Mouse (Mus musculus): ENCODE results near the gene Stx7. TPM values are rescaled to one million over a fixed set of nuclear protein-coding genes. Genes with fewer than 3 reads are reported as not detected.

The Stx7 gene
- polyA plus RNA-seq, 1 experiment from 2014 or later = 388 TPM

DNA sequence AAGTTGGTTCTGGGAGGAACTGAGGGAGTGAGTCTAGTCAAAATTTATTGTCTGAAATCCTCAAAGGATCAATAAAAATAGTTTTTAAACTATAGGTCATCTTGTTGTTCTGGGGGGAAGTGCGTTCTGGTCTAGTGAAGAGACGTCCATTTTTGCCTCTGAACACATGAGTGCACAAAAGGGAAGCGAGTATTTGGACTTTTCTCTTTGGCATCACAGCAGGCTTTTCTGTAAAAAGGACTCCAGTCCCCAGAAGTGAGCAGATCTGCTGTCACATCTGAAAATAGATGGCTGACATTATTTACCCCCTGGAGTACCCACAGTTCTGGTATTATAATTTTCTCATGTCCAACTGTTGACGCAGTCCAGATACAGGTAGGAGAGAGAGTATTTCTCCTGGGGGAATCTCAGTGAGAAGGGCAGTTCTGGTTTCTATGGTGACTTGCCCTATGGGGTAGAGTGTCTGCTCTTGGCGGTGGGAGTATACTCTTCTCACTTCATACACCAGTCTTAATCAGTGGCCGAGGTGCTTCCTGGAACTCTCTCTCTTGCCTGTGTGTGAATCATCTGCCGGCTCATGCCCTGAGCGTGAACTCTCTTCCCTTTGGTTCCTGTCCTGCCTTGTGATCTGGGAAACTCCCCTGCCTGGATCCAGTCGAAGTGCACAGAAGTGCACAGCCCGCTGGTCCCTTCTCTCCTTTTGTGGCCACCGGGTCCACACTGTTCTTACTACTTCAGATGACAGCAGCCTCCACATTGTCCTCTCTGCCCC lies 15.2 kb downstream of the Stx7 start:
- peaks cover 4% of the 10 kb centered on the region; the same call in 1 of the 2 replicates for H3K36me3 ChIP-seq (ENCODE audit: control insufficient read depth, insufficient read depth, low read length)
- H3K4me3 ChIP-seq (ENCODE audit: low read depth, low read length) = no peak overlapping the region
- ATAC-seq = peak; percentile 20; the same call in 1 of the 2 replicates
- 32% methylated on average over 11 of the region's 11 CpGs for WGBS
- H3K27me3 ChIP-seq (ENCODE audit: control insufficient read depth, insufficient read depth, low read depth, low read length) = no peaks in the 10 kb centered on the region
- H3K4me2 ChIP-seq (ENCODE audit: low read length) = no peak overlapping the region
- H3K27ac ChIP-seq (ENCODE audit: low read length) = no peak overlapping the region
- peaks cover 19% of the 10 kb centered on the region for H3K4me1 ChIP-seq (ENCODE audit: control insufficient read depth, insufficient read depth, low read length)
- no peaks in the 10 kb centered on the region for H3K9me3 ChIP-seq (replicated peaks; ENCODE audit: control insufficient read depth, low read length, poor library complexity, severe bottlenecking)
- no peak overlapping the region for H3K9ac ChIP-seq (ENCODE audit: low read depth, low read length)

DNA sequence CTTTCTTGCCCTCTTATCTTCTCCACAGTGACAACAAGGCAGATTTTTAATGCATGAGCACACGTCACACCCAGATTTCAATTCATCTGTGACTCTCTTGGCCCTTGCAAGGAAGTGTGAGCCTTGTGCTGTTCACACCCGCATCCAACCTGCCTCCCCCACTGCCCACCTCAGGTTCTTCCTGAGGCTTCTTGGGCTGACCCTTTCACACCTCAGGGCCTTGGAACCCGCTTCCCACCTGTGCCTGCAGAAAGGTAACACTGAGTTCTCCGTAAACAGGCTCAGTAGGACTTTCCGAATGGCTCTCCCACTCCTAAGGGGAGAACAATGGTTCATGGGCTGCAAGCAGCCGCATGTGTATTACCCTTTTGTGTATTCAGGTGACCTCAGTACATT lies 15.8 kb downstream of the Stx7 start:
- no peak; the same call in 1 of the 2 replicates for ATAC-seq

DNA sequence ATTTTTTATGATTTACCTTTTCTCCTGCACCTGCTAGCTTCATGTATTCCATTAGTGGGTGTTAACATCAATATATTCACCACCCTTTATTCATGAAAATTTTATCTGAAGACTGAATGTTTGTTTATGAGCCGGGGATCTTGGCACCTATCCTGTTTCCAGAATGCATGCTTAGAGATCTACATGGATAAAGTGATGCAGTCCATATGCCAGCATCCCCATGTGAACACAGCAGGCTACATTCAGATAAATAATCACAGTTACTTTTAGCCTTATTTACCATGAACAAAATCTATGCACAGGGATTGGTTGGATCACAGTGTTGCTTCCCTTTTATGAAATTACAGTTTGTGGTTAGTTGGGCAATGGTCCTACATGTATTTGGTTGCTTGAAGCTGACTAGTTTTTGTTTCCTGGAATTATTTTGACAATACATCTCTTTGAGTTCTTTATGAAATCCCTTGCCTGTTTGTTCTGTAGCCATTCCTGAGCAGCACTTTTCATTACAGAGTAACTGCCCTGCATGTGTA lies 16.5 kb downstream of the Stx7 start:
- Histone ChIP-seq H3K9ac (ENCODE audit: low read depth, low read length) (no peak overlapping the region), H3K4me1 (ENCODE audit: control insufficient read depth, insufficient read depth, low read length) (peaks cover 19% of the 10 kb centered on the region), H3K27ac (ENCODE audit: low read length) (no peak overlapping the region), H3K36me3 (ENCODE audit: control insufficient read depth, insufficient read depth, low read length) (no peaks in the 10 kb centered on the region), H3K27me3 (ENCODE audit: control insufficient read depth, insufficient read depth, low read depth, low read length) (no peaks in the 10 kb centered on the region), H3K4me3 (ENCODE audit: low read depth, low read length) (no peak overlapping the region), H3K9me3 (replicated peaks; ENCODE audit: control insufficient read depth, low read length, poor library complexity, severe bottlenecking) (no peaks in the 10 kb centered on the region), H3K4me2 (ENCODE audit: low read length) (no peak overlapping the region)
- 57% methylated on average over 1 of the region's 1 CpGs for WGBS
- no peak for ATAC-seq

More for the DNA sequence above, 15.8 kb downstream of the Stx7 start:
- H3K4me1 ChIP-seq (ENCODE audit: control insufficient read depth, insufficient read depth, low read length) = peaks cover 19% of the 10 kb centered on the region
- 0 out of 2 replicates have a peak overlapping the region, but pooled peaks have one; percentile 20 for H3K9ac ChIP-seq (ENCODE audit: low read depth, low read length)
- H3K36me3 ChIP-seq (ENCODE audit: control insufficient read depth, insufficient read depth, low read length) = no peaks in the 10 kb centered on the region
- H3K27ac ChIP-seq (ENCODE audit: low read length) = no peak overlapping the region
- no peak overlapping the region for H3K4me3 ChIP-seq (ENCODE audit: low read depth, low read length)
- H3K9me3 ChIP-seq (replicated peaks; ENCODE audit: control insufficient read depth, low read length, poor library complexity, severe bottlenecking) = no peaks in the 10 kb centered on the region
- no peaks in the 10 kb centered on the region for H3K27me3 ChIP-seq (ENCODE audit: control insufficient read depth, insufficient read depth, low read depth, low read length)
- H3K4me2 ChIP-seq (ENCODE audit: low read length) = no peak overlapping the region
- whole genome bisulfite sequencing = 53% methylated on average over 6 of the region's 6 CpGs

DNA sequence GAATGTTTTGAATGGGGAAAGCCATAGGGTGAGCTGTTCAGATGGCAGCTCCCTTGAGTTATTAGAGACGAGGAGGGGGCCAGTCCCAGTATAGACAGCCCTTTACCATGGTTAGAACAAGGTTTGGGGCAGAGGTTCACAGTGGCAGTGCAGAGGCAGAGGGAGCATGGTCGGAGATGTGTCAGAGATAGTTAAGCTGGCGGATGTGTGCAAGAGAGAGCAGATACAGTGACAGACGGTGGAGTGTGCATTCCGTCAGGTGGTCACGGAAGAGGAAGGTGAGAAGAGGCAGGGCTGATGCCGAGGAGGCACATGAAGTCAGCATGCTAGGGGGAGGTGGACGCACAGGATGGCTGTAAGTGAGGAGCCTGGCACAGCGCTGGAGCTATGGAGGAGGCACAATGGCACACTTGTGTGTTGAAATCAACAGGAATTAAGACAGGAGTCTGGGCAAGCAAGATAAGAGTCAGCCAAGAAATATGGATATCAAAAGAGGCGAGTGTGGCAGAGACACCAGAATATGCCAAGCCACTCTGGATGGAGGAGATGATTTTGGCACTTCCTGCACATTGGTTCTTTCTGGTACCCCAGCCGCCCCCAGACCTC lies 19.0 kb downstream of the Stx7 start:
- 89% methylated on average over 11 of the region's 11 CpGs for WGBS
- H3K4me1 ChIP-seq (ENCODE audit: control insufficient read depth, insufficient read depth, low read length) = peaks cover 19% of the 10 kb centered on the region
- ATAC-seq = no peak
- H3K9me3 ChIP-seq (replicated peaks; ENCODE audit: control insufficient read depth, low read length, poor library complexity, severe bottlenecking) = no peaks in the 10 kb centered on the region
- no peak overlapping the region for H3K4me2 ChIP-seq (ENCODE audit: low read length)
- no peaks in the 10 kb centered on the region for H3K27me3 ChIP-seq (ENCODE audit: control insufficient read depth, insufficient read depth, low read depth, low read length)
- no peak overlapping the region for H3K4me3 ChIP-seq (ENCODE audit: low read depth, low read length)
- H3K27ac ChIP-seq (ENCODE audit: low read length) = no peak overlapping the region
- no peak overlapping the region for H3K9ac ChIP-seq (ENCODE audit: low read depth, low read length)
- H3K36me3 ChIP-seq (ENCODE audit: control insufficient read depth, insufficient read depth, low read length) = no peaks in the 10 kb centered on the region

DNA sequence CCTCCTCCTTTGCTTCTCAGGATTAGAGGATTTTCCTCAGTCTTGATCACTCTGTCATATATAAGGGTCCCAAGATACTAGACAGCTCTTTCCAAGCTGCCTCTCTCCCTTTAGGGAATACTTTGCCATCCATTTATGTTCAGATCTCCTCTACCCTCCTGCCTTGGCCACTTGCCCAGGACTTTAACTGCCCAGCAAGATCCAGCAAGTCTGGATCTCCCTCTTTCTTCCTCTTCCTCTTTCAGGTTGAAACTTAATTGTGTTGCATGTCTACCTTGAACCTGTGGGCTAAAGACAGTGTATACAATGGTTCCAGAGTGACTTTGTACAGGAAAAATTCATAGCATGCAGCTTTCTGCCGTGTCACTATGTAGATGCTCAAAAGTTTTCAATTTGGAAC lies 19.8 kb downstream of the Stx7 start:
- H3K4me3 ChIP-seq (ENCODE audit: low read depth, low read length) = no peak overlapping the region
- ATAC-seq = no peak
- H3K4me1 ChIP-seq (ENCODE audit: control insufficient read depth, insufficient read depth, low read length) = peaks cover 18% of the 10 kb centered on the region
- WGBS = 95% methylated on average over 1 of the region's 1 CpGs
- no peak overlapping the region for H3K27ac ChIP-seq (ENCODE audit: low read length)
- H3K4me2 ChIP-seq (ENCODE audit: low read length) = no peak overlapping the region
- H3K9me3 ChIP-seq (replicated peaks; ENCODE audit: control insufficient read depth, low read length, poor library complexity, severe bottlenecking) = no peaks in the 10 kb centered on the region
- H3K9ac ChIP-seq (ENCODE audit: low read depth, low read length) = no peak overlapping the region
- H3K36me3 ChIP-seq (ENCODE audit: control insufficient read depth, insufficient read depth, low read length) = no peaks in the 10 kb centered on the region
- H3K27me3 ChIP-seq (ENCODE audit: control insufficient read depth, insufficient read depth, low read depth, low read length) = no peaks in the 10 kb centered on the region

DNA sequence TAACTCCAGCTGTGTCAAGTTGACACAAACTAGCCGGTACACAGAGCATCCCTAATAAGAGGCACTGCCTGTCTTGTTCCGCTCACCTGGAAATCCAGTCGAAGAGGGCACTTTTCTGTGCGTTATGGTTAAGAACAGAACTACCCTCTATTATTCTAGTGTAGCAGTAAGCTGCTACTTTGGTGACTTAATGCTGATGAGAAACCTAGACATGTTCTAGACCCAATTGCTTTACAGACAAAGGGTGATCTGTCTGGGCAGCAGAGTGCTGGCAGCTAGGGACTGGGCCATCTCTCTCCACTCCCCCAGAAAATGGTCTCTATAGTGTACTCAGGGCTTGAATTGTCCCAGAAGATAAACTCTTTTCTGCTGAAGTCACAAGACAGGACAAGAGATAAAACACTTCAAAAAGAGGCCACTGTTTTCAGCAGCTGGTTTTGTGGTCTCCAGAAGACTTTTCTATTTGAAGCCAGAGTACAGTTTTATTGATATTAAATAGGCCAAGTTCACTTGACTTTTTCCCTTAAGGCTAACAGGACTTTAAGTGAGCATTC lies 22.9 kb downstream of the Stx7 start:
- H3K4me1 ChIP-seq (ENCODE audit: control insufficient read depth, insufficient read depth, low read length) = no peaks in the 10 kb centered on the region
- no peak overlapping the region for H3K9ac ChIP-seq (ENCODE audit: low read depth, low read length)
- no peak overlapping the region for H3K27ac ChIP-seq (ENCODE audit: low read length)
- H3K36me3 ChIP-seq (ENCODE audit: control insufficient read depth, insufficient read depth, low read length) = no peaks in the 10 kb centered on the region
- WGBS = 89% methylated on average over 4 of the region's 4 CpGs
- ATAC-seq = no peak
- H3K27me3 ChIP-seq (ENCODE audit: control insufficient read depth, insufficient read depth, low read depth, low read length) = no peaks in the 10 kb centered on the region
- H3K4me3 ChIP-seq (ENCODE audit: low read depth, low read length) = no peak overlapping the region
- H3K4me2 ChIP-seq (ENCODE audit: low read length) = no peak overlapping the region
- H3K9me3 ChIP-seq (replicated peaks; ENCODE audit: control insufficient read depth, low read length, poor library complexity, severe bottlenecking) = no peaks in the 10 kb centered on the region

DNA sequence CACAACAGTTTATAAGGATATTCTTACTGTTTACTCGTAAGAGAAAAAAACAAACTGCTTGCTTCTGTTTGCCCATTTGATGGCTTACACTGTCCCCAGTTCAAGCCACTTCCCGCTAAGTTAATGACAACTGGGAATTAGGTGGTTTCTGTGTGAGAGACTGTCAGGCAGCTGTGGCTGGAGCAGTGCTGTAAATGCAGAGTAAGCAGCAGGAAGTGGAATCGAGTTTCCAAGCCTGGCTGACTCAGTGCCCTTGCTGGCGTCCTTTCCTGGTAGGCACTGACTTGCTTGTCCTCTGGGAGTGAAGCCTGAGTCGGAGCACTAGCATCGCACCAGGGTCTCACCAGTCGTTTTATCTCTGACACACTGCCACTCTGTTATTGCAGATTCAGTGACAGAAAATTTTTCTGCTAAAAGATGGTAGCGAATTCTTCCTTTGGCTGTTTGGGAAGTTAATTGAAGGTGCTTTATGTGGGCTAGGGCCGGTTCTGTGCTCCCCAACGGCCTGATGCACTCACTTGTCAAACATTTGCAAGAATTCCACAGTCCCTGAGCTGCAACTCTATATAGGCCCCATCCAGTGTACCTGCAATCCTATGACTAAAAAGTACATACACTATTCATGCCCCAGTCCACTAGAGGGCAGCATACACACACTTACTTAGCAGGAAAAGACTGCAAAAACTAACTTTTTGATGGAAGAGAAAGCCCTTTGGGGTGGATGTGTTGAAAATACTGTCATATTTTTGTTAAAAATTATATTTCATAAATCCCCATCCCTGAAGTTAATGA lies 24.3 kb downstream of the Stx7 start:
- Histone ChIP-seq H3K27ac (ENCODE audit: low read length) (no peak overlapping the region), H3K9ac (ENCODE audit: low read depth, low read length) (no peak overlapping the region), H3K9me3 (replicated peaks; ENCODE audit: control insufficient read depth, low read length, poor library complexity, severe bottlenecking) (no peaks in the 10 kb centered on the region), H3K36me3 (ENCODE audit: control insufficient read depth, insufficient read depth, low read length) (no peaks in the 10 kb centered on the region), H3K4me2 (ENCODE audit: low read length) (no peak overlapping the region), H3K27me3 (ENCODE audit: control insufficient read depth, insufficient read depth, low read depth, low read length) (no peaks in the 10 kb centered on the region), H3K4me1 (ENCODE audit: control insufficient read depth, insufficient read depth, low read length) (no peaks in the 10 kb centered on the region), H3K4me3 (ENCODE audit: low read depth, low read length) (no peak overlapping the region)
- WGBS = 54% methylated on average over 10 of the region's 10 CpGs
- ATAC-seq = peak; percentile 63

DNA sequence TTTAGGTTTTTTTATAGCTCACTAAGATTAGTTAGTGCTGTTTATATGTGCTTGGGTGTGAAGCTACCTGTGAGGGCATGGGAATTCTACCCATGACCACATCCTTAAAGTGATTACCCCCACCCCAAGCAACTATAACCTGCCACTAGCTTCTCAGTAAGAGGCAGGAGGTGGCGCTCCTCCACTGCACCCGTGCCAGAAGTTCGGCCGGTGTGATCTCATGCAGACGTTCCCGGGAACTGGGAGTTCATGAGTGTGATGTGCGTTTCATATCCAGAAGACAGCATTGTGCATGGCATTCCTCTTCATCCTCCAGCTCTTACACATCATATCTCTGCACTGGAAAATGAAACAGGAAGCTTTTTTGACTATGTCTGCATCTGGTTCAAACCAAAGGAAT lies 41.3 kb downstream of the Stx7 start:
- no peak overlapping the region for H3K9ac ChIP-seq (ENCODE audit: low read depth, low read length)
- no peaks in the 10 kb centered on the region for H3K9me3 ChIP-seq (replicated peaks; ENCODE audit: control insufficient read depth, low read length, poor library complexity, severe bottlenecking)
- H3K4me3 ChIP-seq (ENCODE audit: low read depth, low read length) = no peak overlapping the region
- H3K27me3 ChIP-seq (ENCODE audit: control insufficient read depth, insufficient read depth, low read depth, low read length) = no peaks in the 10 kb centered on the region
- H3K4me2 ChIP-seq (ENCODE audit: low read length) = no peak overlapping the region
- no peak overlapping the region for H3K27ac ChIP-seq (ENCODE audit: low read length)
- no peaks in the 10 kb centered on the region for H3K4me1 ChIP-seq (ENCODE audit: control insufficient read depth, insufficient read depth, low read length)
- WGBS = 65% methylated on average over 7 of the region's 7 CpGs
- peaks cover 8% of the 10 kb centered on the region; the same call in 1 of the 2 replicates for H3K36me3 ChIP-seq (ENCODE audit: control insufficient read depth, insufficient read depth, low read length)
- peak; percentile 61; the same call in 1 of the 2 replicates for ATAC-seq

Measured in midbrain, embryonic 16.5 days (tissue).